Mouse (Mus musculus) adrenal gland, postnatal 10 days (tissue): Measurements from ENCODE around the gene Fhl4. TPM values are rescaled to one million over a fixed set of nuclear protein-coding genes. Genes with fewer than 3 reads are reported as not detected.
A peak's percentile ranks its signal among the peaks of the same experiment; 100 is the strongest.

ENCODE experiments used
- DNase-seq: peaks from one replicate; pipeline ENCODE4 v3.0.0; 2021; ENCODE audit warnings: mixed read lengths
- long read RNA-seq, 2 experiments: library from polyadenylated mRNA; stranded (forward); transcript quantifications; one replicate each; pipeline ENCODE4 v2.0.0; 2021
- total RNA-seq, 2 experiments: library from RNA; stranded (reverse); gene quantifications; 2 replicates each; pipeline ENCODE4 v1.2.3; 2021

The Fhl4 gene
- total RNA-seq = under 1 TPM; 0.51 to 0.73 TPM
- long read RNA-seq, experiment 1 = 0 reads
- long read RNA-seq, experiment 2 = 0 reads

GRCm38 (mm10) chr10:85102247-85103084, at the start of gene Fhl4, which contains the start of gene Tmem263:
Gene Fhl4, minus strand, starts transcription at chr10:85102495.
Gene Tmem263, plus strand, starts transcription at chr10:85102627.
- DNase-seq = peak; percentile 93

- DNase-seq = no peak
Observed at GRCm38 (mm10) chr10:85149226-85149625, 46.9 kb upstream of the Fhl4 start.

- DNase-seq = no peak
Observed at GRCm38 (mm10) chr10:85146282-85146681, 44.0 kb upstream of the Fhl4 start.

- DNase-seq = no peak
Observed at GRCm38 (mm10) chr10:85141465-85141864, 39.2 kb upstream of the Fhl4 start.

- DNase-seq = no peak
Observed at GRCm38 (mm10) chr10:85136573-85136972, 34.3 kb upstream of the Fhl4 start.

- peak; percentile 24 for DNase-seq
Observed at GRCm38 (mm10) chr10:85128453-85128852, 26.2 kb upstream of the Fhl4 start.

DNA sequence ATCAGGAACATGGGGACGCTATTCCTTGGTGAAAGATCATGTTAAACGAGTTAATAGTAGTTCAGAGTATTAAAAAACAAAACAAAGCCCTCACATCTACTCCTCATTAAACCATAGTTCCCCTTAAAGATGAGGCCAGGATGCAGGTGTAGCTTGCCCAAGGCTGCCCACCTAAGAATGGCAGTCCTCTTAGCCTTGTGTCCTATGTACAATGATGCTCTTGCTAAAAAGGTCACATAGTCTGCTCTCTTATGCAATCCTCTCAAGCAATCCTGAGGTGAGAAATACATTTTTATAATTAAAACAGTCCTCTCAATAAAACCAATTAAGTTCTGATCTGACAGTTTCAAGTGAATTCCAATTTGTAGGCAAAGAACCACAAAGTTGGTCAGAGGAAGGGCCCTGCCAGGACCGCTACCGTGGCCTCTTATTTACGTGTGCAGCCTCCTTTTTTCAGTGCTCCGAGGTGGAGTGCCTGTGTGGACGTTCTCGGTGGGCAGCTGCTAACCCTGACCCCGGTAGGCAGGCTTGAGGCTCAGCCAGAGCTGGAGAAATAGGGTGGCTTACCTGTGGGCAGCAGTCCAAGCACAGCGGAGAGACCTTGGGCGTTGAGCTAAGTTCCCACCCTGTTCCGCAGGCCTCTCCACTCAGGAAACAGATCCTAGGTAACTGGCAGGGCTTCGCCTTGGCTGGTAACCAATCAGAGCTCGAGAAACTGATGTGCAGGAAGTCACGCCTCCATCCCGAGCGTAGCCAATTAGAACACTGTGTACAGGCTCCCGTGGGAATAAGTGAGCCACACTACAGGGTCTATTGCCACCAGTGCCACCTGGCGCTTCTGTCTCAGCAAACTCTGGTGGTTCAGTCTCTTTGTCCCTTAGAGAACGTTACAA, 25.3 kb upstream of the Fhl4 start, which contains the start of gene Mterf2:
Mterf2 (minus strand) TSS at position 633 of the 893 bp plus-strand sequence.
- peak; percentile 92 for DNase-seq

DNA sequence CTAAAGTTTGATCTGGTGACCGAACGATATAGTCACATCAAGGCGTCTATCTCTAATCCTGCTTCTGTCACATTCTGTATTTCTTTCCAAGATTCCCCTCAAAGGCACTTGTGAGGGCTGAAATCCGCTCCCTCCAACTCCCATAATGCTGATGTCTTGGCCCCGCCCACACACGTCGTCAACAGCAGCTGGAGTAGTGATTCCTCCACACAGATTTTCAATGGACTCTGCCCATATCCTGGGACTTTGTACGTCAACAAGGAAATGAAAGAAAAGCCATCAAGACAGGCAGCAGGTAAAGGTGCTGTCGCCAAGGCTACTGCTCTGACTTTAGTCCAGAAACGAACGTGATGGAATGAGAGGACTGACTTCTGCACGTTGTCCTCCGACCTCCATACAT, 22.9 kb upstream of the Fhl4 start:
- no peak for DNase-seq

DNA sequence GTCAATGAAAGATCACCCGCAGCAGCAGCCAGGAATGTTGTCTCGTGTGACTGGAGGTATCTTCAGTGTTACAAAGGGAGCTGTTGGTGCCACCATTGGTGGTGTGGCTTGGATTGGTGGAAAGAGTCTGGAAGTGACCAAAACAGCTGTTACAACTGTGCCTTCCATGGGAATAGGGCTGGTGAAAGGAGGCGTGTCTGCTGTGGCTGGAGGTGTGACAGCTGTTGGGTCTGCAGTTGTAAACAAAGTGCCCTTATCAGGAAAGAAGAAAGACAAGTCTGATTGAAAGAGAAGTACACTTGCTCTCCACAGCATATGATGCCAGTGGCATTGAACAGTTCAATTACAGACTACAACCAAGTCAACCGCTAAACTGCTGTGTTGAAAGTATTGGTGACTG, 12.1 kb upstream of the Fhl4 start:
- no peak for DNase-seq

GRCm38 (mm10) chr10:85103085-85103885, 990 bp upstream of the Fhl4 start:
- DNase-seq = peak; percentile 45

- peak; percentile 33 for DNase-seq
Observed at GRCm38 (mm10) chr10:85101841-85102240, 454 bp downstream of the Fhl4 start.

DNA sequence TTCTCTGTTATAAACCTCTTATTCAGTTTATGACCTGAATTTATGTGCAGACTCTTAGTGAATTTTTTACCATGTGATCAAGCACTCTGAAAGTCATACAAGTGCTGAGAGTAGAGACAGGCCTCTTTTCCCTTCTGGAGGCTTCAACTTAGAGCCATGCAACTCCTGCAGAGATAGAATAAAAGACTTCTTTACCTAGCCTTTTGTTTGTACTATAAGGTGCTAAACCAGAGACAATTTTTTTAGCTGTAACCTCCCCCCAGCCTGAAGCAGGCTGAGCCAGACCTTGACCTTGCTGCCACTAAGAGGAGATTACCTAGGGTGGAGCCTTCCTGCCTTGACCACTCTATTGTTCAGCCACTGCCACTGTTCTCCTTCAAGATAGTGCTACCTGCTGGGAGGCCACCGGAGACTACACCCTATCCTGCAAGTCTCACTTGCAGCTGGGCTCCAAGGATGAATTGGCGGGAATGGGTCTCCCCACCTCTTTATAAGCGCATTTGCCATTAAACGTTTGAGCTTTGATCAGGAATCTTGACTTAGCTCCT, 30.6 kb downstream of the Fhl4 start:
- DNase-seq = no peak

- no peak for DNase-seq
Observed at GRCm38 (mm10) chr10:85054876-85055275, 47.4 kb downstream of the Fhl4 start.

- no peak for DNase-seq
Observed at GRCm38 (mm10) chr10:85052451-85052850, 49.8 kb downstream of the Fhl4 start.

DNA sequence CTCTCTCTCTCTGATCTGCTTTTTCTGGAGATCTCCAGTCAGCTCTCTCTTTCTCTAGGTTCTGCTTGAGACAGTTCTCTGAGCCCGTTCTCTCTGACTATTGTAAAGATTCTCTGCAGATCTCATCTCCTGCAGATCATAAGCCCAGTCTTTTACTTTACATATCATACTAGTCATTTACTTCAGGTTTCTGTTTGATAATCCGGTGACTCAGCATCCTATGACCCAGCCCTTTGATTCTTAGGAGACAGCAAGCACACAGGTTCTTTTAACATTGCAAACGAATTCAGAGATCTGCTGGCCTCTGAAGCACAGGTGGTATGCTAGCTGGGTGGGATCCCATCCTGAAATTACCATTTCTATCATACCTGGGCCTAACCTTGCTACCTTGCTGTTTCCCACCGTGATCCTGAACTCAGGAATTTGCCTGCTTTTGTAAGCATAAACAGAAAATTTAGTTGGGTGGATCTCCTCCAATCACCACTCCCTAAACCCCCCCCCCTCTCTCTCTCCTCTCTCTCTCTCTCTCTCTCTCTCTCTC, 51.6 kb downstream of the Fhl4 start:
- DNase-seq = no peak

DNA sequence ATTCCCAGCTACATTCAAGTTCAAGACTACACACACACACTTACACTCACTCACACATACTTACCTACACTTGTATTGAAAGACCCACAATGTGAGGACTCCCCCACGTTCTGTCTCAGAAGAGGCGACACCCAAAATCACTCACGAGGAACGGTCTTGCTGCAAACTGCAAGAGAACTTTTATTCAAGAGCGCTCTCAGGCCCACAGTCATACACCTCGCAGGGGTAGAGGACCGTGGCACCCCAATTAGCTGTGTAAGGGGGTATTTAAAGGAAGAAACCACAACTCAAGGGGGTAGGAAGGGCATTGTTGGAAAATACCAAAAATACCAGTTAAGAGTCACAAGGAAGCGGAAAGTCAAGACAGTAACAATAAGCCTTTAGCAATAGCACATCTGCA, 54.3 kb downstream of the Fhl4 start:
- DNase-seq = no peak

GRCm38 (mm10) chr10:85046585-85046984, 55.7 kb downstream of the Fhl4 start:
- peak; percentile 24 for DNase-seq
